Mouse (Mus musculus): ENCODE data around the gene Afdn. TPM values are rescaled to one million over a fixed set of nuclear protein-coding genes. Genes with fewer than 3 reads are reported as not detected.
"Not testable (repeated sequence)": the region's sequence is repeated elsewhere in the genome, so short reads cannot be mapped to it uniquely, and the experiment has no call there.

Gene Afdn
- polyA plus RNA-seq, 1 experiment from 2014 or later = 146 TPM

- H3K27ac ChIP-seq (ENCODE audit: low read length) = no peak overlapping the region
- H3K4me3 ChIP-seq (replicated peaks; ENCODE audit: low read length) = no peak overlapping the region
- no peaks in the 10 kb centered on the region for H3K9me3 ChIP-seq (ENCODE audit: control insufficient read depth, low read length)
- no peak overlapping the region for H3K9ac ChIP-seq (replicated peaks; ENCODE audit: low read depth, low read length)
- no peaks in the 10 kb centered on the region for H3K4me1 ChIP-seq (replicated peaks; ENCODE audit: control insufficient read depth, insufficient read depth, low read length)
- ATAC-seq = no peak
- H3K27me3 ChIP-seq (replicated peaks; ENCODE audit: control insufficient read depth, insufficient read depth, low read length) = no peaks in the 10 kb centered on the region
- WGBS = 57% methylated on average over 3 of the region's 3 CpGs
- no peaks in the 10 kb centered on the region for H3K36me3 ChIP-seq (ENCODE audit: control insufficient read depth, insufficient read depth)
- no peak overlapping the region for H3K4me2 ChIP-seq (ENCODE audit: low read length)
These were observed 165.6 kb downstream of the Afdn start for GRCm38 (mm10) chr17:13925931-13926330.

- H3K9me3 ChIP-seq (ENCODE audit: control insufficient read depth, low read length) = no peaks in the 10 kb centered on the region
- WGBS = 90% methylated on average over 9 of the region's 9 CpGs
These were observed 170.1 kb downstream of the Afdn start for GRCm38 (mm10) chr17:13930421-13930820.

GRCm38 (mm10) chr17:13935364-13935763 lies 175.0 kb downstream of the Afdn start:
- 94% methylated on average over 2 of the region's 2 CpGs for WGBS
- not testable (repeated sequence) for ATAC-seq; H3K27ac ChIP-seq (ENCODE audit: low read length); H3K4me2 ChIP-seq (ENCODE audit: low read length); H3K36me3 ChIP-seq (ENCODE audit: control insufficient read depth, insufficient read depth); H3K9me3 ChIP-seq (ENCODE audit: control insufficient read depth, low read length); H3K9ac ChIP-seq (replicated peaks; ENCODE audit: low read depth, low read length); H3K27me3 ChIP-seq (replicated peaks; ENCODE audit: control insufficient read depth, insufficient read depth, low read length); H3K4me1 ChIP-seq (replicated peaks; ENCODE audit: control insufficient read depth, insufficient read depth, low read length); H3K4me3 ChIP-seq (replicated peaks; ENCODE audit: low read length)

More at GRCm38 (mm10) chr17:13930421-13930820, 170.1 kb downstream of the Afdn start:
- ATAC-seq = no peak
- Histone ChIP-seq H3K4me2 (ENCODE audit: low read length) (no peak overlapping the region), H3K4me3 (replicated peaks; ENCODE audit: low read length) (no peak overlapping the region), H3K4me1 (replicated peaks; ENCODE audit: control insufficient read depth, insufficient read depth, low read length) (no peaks in the 10 kb centered on the region), H3K27me3 (replicated peaks; ENCODE audit: control insufficient read depth, insufficient read depth, low read length) (no peaks in the 10 kb centered on the region), H3K36me3 (ENCODE audit: control insufficient read depth, insufficient read depth) (no peaks in the 10 kb centered on the region), H3K27ac (ENCODE audit: low read length) (no peak overlapping the region), H3K9ac (replicated peaks; ENCODE audit: low read depth, low read length) (no peak overlapping the region)

- no peaks in the 10 kb centered on the region for H3K27me3 ChIP-seq (replicated peaks; ENCODE audit: control insufficient read depth, insufficient read depth, low read length)
- H3K9me3 ChIP-seq (ENCODE audit: control insufficient read depth, low read length) = no peaks in the 10 kb centered on the region
- no peaks in the 10 kb centered on the region for H3K4me1 ChIP-seq (replicated peaks; ENCODE audit: control insufficient read depth, insufficient read depth, low read length)
- H3K4me2 ChIP-seq (ENCODE audit: low read length) = no peak overlapping the region
- H3K9ac ChIP-seq (replicated peaks; ENCODE audit: low read depth, low read length) = no peak overlapping the region
- no peak overlapping the region for H3K27ac ChIP-seq (ENCODE audit: low read length)
- H3K36me3 ChIP-seq (ENCODE audit: control insufficient read depth, insufficient read depth) = no peaks in the 10 kb centered on the region
- no peak overlapping the region for H3K4me3 ChIP-seq (replicated peaks; ENCODE audit: low read length)
- 94% methylated on average over 4 of the region's 4 CpGs for WGBS
- no peak for ATAC-seq
These were observed 177.4 kb downstream of the Afdn start for GRCm38 (mm10) chr17:13937787-13938186.

- Histone ChIP-seq H3K4me3 (replicated peaks; ENCODE audit: low read length) (no peak overlapping the region), H3K27me3 (replicated peaks; ENCODE audit: control insufficient read depth, insufficient read depth, low read length) (no peaks in the 10 kb centered on the region), H3K4me1 (replicated peaks; ENCODE audit: control insufficient read depth, insufficient read depth, low read length) (no peaks in the 10 kb centered on the region), H3K36me3 (ENCODE audit: control insufficient read depth, insufficient read depth) (no peaks in the 10 kb centered on the region), H3K27ac (ENCODE audit: low read length) (no peak overlapping the region), H3K9me3 (ENCODE audit: control insufficient read depth, low read length) (no peaks in the 10 kb centered on the region), H3K9ac (replicated peaks; ENCODE audit: low read depth, low read length) (no peak overlapping the region), H3K4me2 (ENCODE audit: low read length) (no peak overlapping the region)
- 88% methylated on average over 3 of the region's 3 CpGs for whole genome bisulfite sequencing
- ATAC-seq = no peak
These were observed 178.3 kb downstream of the Afdn start for GRCm38 (mm10) chr17:13938652-13939051.

GRCm38 (mm10) chr17:13939231-13939630 lies 178.9 kb downstream of the Afdn start:
- not testable (repeated sequence) for H3K36me3 ChIP-seq (ENCODE audit: control insufficient read depth, insufficient read depth); H3K4me3 ChIP-seq (replicated peaks; ENCODE audit: low read length); H3K9ac ChIP-seq (replicated peaks; ENCODE audit: low read depth, low read length); ATAC-seq; H3K4me2 ChIP-seq (ENCODE audit: low read length); H3K9me3 ChIP-seq (ENCODE audit: control insufficient read depth, low read length); H3K27ac ChIP-seq (ENCODE audit: low read length); H3K4me1 ChIP-seq (replicated peaks; ENCODE audit: control insufficient read depth, insufficient read depth, low read length); H3K27me3 ChIP-seq (replicated peaks; ENCODE audit: control insufficient read depth, insufficient read depth, low read length)
- WGBS = 89% methylated on average over 2 of the region's 2 CpGs

- Histone ChIP-seq H3K4me3 (replicated peaks; ENCODE audit: low read length) (no peak overlapping the region), H3K36me3 (ENCODE audit: control insufficient read depth, insufficient read depth) (no peaks in the 10 kb centered on the region), H3K27ac (ENCODE audit: low read length) (no peak overlapping the region), H3K9ac (replicated peaks; ENCODE audit: low read depth, low read length) (no peak overlapping the region), H3K4me1 (replicated peaks; ENCODE audit: control insufficient read depth, insufficient read depth, low read length) (no peaks in the 10 kb centered on the region), H3K9me3 (ENCODE audit: control insufficient read depth, low read length) (no peaks in the 10 kb centered on the region), H3K4me2 (ENCODE audit: low read length) (no peak overlapping the region), H3K27me3 (replicated peaks; ENCODE audit: control insufficient read depth, insufficient read depth, low read length) (no peaks in the 10 kb centered on the region)
- ATAC-seq = no peak
- WGBS = 77% methylated on average over 1 of the region's 1 CpGs
These were observed 180.1 kb downstream of the Afdn start for GRCm38 (mm10) chr17:13940487-13940886.

- not testable (repeated sequence) for H3K36me3 ChIP-seq (ENCODE audit: control insufficient read depth, insufficient read depth); H3K27me3 ChIP-seq (replicated peaks; ENCODE audit: control insufficient read depth, insufficient read depth, low read length); H3K9me3 ChIP-seq (ENCODE audit: control insufficient read depth, low read length); H3K4me2 ChIP-seq (ENCODE audit: low read length); H3K4me3 ChIP-seq (replicated peaks; ENCODE audit: low read length); H3K27ac ChIP-seq (ENCODE audit: low read length); H3K4me1 ChIP-seq (replicated peaks; ENCODE audit: control insufficient read depth, insufficient read depth, low read length); ATAC-seq; H3K9ac ChIP-seq (replicated peaks; ENCODE audit: low read depth, low read length)
- 89% methylated on average over 1 of the region's 2 CpGs for WGBS
These were observed 187.7 kb downstream of the Afdn start, which contains the start of gene Gm7168 for GRCm38 (mm10) chr17:13948073-13948472. TSS of gene Gm7168 (plus strand) at chr17:13948373.

- H3K27ac ChIP-seq (ENCODE audit: low read length); H3K4me3 ChIP-seq (replicated peaks; ENCODE audit: low read length); H3K4me2 ChIP-seq (ENCODE audit: low read length); ATAC-seq; H3K36me3 ChIP-seq (ENCODE audit: control insufficient read depth, insufficient read depth); H3K9ac ChIP-seq (replicated peaks; ENCODE audit: low read depth, low read length); H3K27me3 ChIP-seq (replicated peaks; ENCODE audit: control insufficient read depth, insufficient read depth, low read length); H3K9me3 ChIP-seq (ENCODE audit: control insufficient read depth, low read length); H3K4me1 ChIP-seq (replicated peaks; ENCODE audit: control insufficient read depth, insufficient read depth, low read length): not testable (repeated sequence)
- 74% methylated on average over 1 of the region's 1 CpGs for WGBS
These were observed 191.2 kb downstream of the Afdn start for GRCm38 (mm10) chr17:13951570-13951969.
